Mouse (Mus musculus): ENCODE data around the gene Gm3336. TPM values are rescaled to one million over a fixed set of nuclear protein-coding genes. Genes with fewer than 3 reads are reported as not detected.

Gm3336 gene
- total and polyA plus RNA-seq, 3 experiments = 0.25 to 0.49 TPM; not detected in 1

DNA sequence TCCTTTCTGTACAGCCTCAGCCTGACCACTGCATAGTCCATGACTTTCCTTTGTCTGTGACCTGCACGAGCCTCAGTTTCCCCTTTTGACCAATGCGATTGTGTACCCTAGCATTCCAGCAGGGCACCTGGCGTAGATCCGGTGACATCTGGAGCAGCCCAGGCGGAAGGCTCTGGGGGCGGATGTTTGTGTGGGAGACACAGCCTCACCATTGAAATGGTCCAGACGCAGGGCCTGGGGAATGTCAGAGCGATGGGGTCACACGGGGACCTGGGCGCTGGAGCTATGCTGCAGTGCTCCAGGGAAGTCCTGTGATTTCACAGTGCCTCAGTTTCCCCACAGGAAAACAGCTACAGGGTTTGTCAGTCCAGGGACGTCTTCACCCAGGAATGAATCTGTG lies 23.8 kb downstream of the Gm3336 start:
- Histone ChIP-seq H3K4me2 (ENCODE audit: insufficient read depth, low read depth, poor library complexity, severe bottlenecking) (no peak overlapping the region), H3K9me3 (replicated peaks; ENCODE audit: low read length) (no peaks in the 10 kb centered on the region), H3K27me3 (replicated peaks) (no peaks in the 10 kb centered on the region), H3K4me3 (replicated peaks in 1 of 3; ENCODE audit: low read depth in 2 of 3, low read length in 2 of 3, poor library complexity in 1 of 3) (no peak overlapping the region), H3K79me2 (replicated peaks; ENCODE audit: control insufficient read depth, extremely low read depth, insufficient read depth, poor library complexity, severe bottlenecking) (no peaks in the 10 kb centered on the region), H3K4me1 (ENCODE audit: control insufficient read depth in 1 of 2, insufficient read depth in 2 of 2) (peaks cover 5 to 24% of the 10 kb centered on the region in 2 experiments; a peak in 3 of 4 replicates), H3K27ac (ENCODE audit: insufficient read depth, low read depth) (no peak overlapping the region), H3K9ac (ENCODE audit: insufficient read depth, low read depth) (no peak overlapping the region), H3K36me3 (replicated peaks in 1 of 2; ENCODE audit: control insufficient read depth in 1 of 2, insufficient read depth in 1 of 2, low read length in 1 of 2) (peaks cover 0 to 24% of the 10 kb centered on the region in 2 experiments)
- in situ Hi-C loops (cut with MboI; ENCODE audit: low pct_ligation_motif_present, low pct_unique_long_range_greater_than_20kb, low sequenced_read_pairs) = no loop called here
- dilution Hi-C loops (cut with MboI; ENCODE audit: extremely low pct_ligation_motif_present, extremely low pct_unique_long_range_greater_than_20kb, low sequenced_read_pairs) = no loop called here
- DNase-seq (ENCODE audit: extremely low read depth) = no peak
- no peak for TF ChIP-seq MAX (IDR thresholded peaks at IDR 0.05; ENCODE audit: low read length)
- no peak for TF ChIP-seq ZNF384 (IDR thresholded peaks at IDR 0.05; ENCODE audit: low read depth, low read length)
- TF ChIP-seq ZMIZ1 (IDR thresholded peaks at IDR 0.05; ENCODE audit: low read depth, low read length) = no peak
- TF ChIP-seq ELF1 (IDR thresholded peaks at IDR 0.05; ENCODE audit: low read depth, low read length) = no peak
- no peak for TF ChIP-seq ETS1 (conservative IDR thresholded peaks at IDR 0.05; ENCODE audit: low read depth, low read length)
- TF ChIP-seq MEF2A (IDR thresholded peaks at IDR 0.05; ENCODE audit: borderline replicate concordance, low read depth, low read length) = no peak
- no peak for TF ChIP-seq HCFC1 (IDR thresholded peaks at IDR 0.05; ENCODE audit: low read depth, low read length)
- TF ChIP-seq TCF12 (IDR thresholded peaks at IDR 0.05; ENCODE audit: low read depth, low read length) = no peak
- no peak for TF ChIP-seq JUND (conservative IDR thresholded peaks at IDR 0.05; ENCODE audit: low read depth, low read length)
- no peak for TF ChIP-seq ZC3H11A (IDR thresholded peaks at IDR 0.05; ENCODE audit: low read depth, low read length)
- no peak for TF ChIP-seq E2F4 (IDR thresholded peaks at IDR 0.05; ENCODE audit: insufficient replicate concordance, low read depth, low read length)
- TF ChIP-seq POLR2AphosphoS2 (IDR thresholded peaks at IDR 0.05; ENCODE audit: low read depth, low read length) = no peak
- TF ChIP-seq RCOR1 (conservative IDR thresholded peaks at IDR 0.05; ENCODE audit: low read depth, low read length) = no peak

DNA sequence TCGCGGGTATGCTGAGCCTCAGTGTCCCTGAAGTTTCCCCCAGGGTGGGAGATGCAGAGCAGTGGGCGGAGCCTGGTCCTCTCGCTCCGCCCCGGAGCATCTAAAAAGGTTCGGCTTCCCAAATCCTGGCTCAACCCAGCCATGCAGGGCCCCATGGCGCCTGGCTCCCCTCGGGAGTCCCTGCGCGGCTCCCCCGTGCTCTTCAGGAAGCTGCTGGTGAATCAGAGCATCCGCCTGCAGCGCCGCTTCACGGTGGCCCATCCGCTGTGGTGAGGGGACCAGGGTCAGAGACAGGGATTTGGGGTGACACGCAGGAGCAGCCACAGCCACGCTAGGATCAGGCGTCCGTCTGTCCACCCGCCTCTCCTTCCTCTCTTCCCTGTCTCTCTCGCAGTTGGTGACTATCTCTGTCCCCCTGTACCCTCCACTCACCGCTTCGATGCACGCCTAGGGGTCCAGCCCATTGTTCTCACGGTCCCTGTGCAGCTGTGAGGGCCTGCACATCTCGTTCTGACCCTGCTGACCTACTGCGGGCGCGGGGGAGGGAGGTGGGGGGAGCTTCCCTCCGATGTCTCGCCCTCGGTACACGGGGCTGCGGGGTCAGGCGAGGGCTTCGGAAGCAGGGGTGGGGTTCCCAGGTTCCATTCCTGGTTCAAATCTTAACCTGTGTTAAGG lies 24.8 kb downstream of the Gm3336 start:
- DNase-seq (ENCODE audit: extremely low read depth) = no peak
- Histone ChIP-seq H3K79me2 (replicated peaks; ENCODE audit: control insufficient read depth, extremely low read depth, insufficient read depth, poor library complexity, severe bottlenecking) (no peaks in the 10 kb centered on the region), H3K9me3 (replicated peaks; ENCODE audit: low read length) (no peaks in the 10 kb centered on the region), H3K4me1 (ENCODE audit: control insufficient read depth in 1 of 2, insufficient read depth in 2 of 2) (peaks cover 5 to 18% of the 10 kb centered on the region in 2 experiments; a peak in 3 of 4 replicates), H3K36me3 (replicated peaks in 1 of 2; ENCODE audit: control insufficient read depth in 1 of 2, insufficient read depth in 1 of 2, low read length in 1 of 2) (peaks cover 4 to 33% of the 10 kb centered on the region in 2 experiments), H3K9ac (ENCODE audit: insufficient read depth, low read depth) (no peak overlapping the region), H3K4me2 (ENCODE audit: insufficient read depth, low read depth, poor library complexity, severe bottlenecking) (no peak overlapping the region), H3K4me3 (replicated peaks in 1 of 3; ENCODE audit: low read depth in 2 of 3, low read length in 2 of 3, poor library complexity in 1 of 3) (no peak overlapping the region), H3K27me3 (replicated peaks) (no peaks in the 10 kb centered on the region), H3K27ac (ENCODE audit: insufficient read depth, low read depth) (no peak overlapping the region)
- dilution Hi-C loops (cut with MboI; ENCODE audit: extremely low pct_ligation_motif_present, extremely low pct_unique_long_range_greater_than_20kb, low sequenced_read_pairs) = no loop called here
- in situ Hi-C loops (cut with MboI; ENCODE audit: low pct_ligation_motif_present, low pct_unique_long_range_greater_than_20kb, low sequenced_read_pairs) = no loop called here
- no peak for TF ChIP-seq ELF1 (IDR thresholded peaks at IDR 0.05; ENCODE audit: low read depth, low read length)
- TF ChIP-seq MAX (IDR thresholded peaks at IDR 0.05; ENCODE audit: low read length) = no peak

Data from CH12.LX (cell line).